Mouse (Mus musculus) cortical plate, adult 2 months (tissue): Measurements from ENCODE around the gene Stxbp3. TPM values are rescaled to one million over a fixed set of nuclear protein-coding genes. Genes with fewer than 3 reads are reported as not detected.

Experiments
- H3K27ac ChIP-seq: fragments of 200-500 bp; 2 replicates; pipeline ENCODE4 v1.5.1; 2012; ENCODE audit warnings: low read length, control low read depth, inconsistent platforms; ENCODE audit not compliant: insufficient read depth
- H3K4me1 ChIP-seq: fragments of 200-500 bp; 2 replicates; pipeline ENCODE4 v1.6.1; 2011; ENCODE audit warnings: low read length; ENCODE audit not compliant: control insufficient read depth, insufficient read depth
- H3K4me3 ChIP-seq: fragments of 200-500 bp; 2 replicates; pipeline ENCODE4 v1.5.1; 2011; ENCODE audit warnings: mild to moderate bottlenecking, low read length, control low read depth; ENCODE audit not compliant: insufficient read depth
- CTCF ChIP-seq: fragments of 200-500 bp; IDR thresholded peaks from 2 replicates; pipeline ENCODE4 v1.5.1; 2011; ENCODE audit warnings: mild to moderate bottlenecking, control low read depth, low read length; ENCODE audit not compliant: insufficient read depth; ENCODE audit errors: extremely low read depth
- POLR2A ChIP-seq: fragments of 200-500 bp; IDR thresholded peaks from 2 replicates; pipeline ENCODE4 v1.6.1; 2011; ENCODE audit warnings: mild to moderate bottlenecking, low read length, control low read depth; ENCODE audit not compliant: insufficient read depth; ENCODE audit errors: extremely low read depth
- polyA plus RNA-seq: library from polyadenylated mRNA; depleted of rRNA; stranded (reverse); fragments of >200 nt; gene quantifications from 2 replicates; pipeline ENCODE4 v1.2.3, GENCODE M21; 2012

The Stxbp3 gene
- polyA plus RNA-seq, 1 experiment = 26.6 TPM

DNA sequence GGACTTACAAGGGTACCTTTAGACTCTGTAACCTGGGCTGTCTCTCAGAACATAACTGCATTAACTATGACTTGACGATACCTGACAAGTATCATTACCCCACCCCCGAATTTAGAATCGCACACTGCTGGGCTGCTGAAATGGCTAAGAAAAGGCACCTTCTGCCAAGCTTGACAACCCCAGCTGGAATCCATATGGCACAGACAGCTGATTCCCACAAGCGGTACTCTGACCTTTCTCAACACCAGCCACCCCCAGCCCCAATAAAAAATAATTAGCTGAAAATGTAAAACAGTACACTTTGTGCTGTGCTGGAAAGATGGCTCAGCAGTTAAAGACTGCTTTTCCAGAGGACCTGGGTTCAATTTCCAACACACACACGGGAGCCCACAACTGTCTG lies 51.0 kb downstream of the Stxbp3 start:
- peaks cover 4% of the 10 kb centered on the region for H3K4me1 ChIP-seq
- TF ChIP-seq CTCF (no peak), POLR2A (no peak)
- H3K27ac ChIP-seq = no peak overlapping the region
- H3K4me3 ChIP-seq = no peak overlapping the region

GRCm38 (mm10) chr3:108788455-108788794 lies 51.9 kb downstream of the Stxbp3 start:
- no peak overlapping the region for H3K27ac ChIP-seq
- TF ChIP-seq POLR2A (no peak), CTCF (no peak)
- H3K4me3 ChIP-seq = no peak overlapping the region

DNA sequence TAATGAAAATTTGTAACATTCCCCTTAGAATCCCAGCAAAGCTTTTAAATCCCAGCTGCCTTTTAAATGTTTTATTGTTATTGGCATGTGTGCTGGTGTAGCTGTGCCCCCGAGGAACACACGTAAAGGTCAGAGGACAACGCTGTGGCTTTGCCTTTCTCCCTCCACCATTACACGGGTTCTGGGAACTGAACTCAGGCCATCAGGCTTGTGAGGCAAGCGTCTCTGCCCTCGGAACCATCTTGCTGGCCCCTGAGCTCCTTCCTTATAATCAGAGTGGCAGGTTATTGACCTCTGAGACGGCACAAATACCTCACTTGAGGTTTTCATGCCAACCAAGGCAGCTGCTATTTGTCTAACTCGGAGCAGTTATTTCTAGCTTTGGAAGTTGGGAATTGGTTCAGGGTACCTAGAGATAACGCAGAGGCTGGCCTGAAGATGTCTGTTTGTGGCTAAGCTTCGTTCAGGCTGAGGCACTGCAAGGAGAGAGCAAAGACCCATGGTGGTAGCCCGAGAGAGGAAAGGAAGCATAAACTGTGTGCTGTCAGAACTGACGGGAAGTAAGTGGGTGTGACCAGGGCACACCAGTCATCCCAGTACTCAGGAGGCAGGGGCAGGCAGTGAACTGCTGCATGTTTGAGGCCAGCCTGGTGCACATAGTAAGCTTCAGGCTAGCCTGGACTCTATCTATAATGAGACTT lies 52.4 kb downstream of the Stxbp3 start:
- TF ChIP-seq POLR2A (no peak), CTCF (no peak)

More at GRCm38 (mm10) chr3:108788455-108788794, 51.9 kb downstream of the Stxbp3 start:
- H3K4me1 ChIP-seq = peaks cover 4% of the 10 kb centered on the region

DNA sequence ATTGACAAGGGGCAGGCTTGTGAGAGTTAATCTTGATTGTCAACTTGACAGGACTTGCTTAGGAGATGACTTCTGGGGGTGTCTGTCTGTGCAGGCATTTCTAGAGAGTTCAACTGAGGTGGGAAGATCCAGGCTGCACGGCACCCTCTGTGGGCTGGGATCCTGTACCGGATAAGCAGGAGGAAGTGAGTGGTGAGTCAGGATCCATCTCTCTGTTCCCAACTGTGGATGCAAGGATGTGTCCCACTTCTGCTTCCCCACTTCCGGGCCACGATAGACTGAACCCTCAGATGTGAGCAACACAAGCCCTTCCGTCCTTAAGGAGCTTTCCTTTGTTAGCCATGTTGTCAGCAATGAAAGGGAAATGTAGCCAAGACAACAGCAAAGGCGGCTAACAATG lies 53.8 kb downstream of the Stxbp3 start:
- no peak overlapping the region for H3K4me3 ChIP-seq
- H3K4me1 ChIP-seq = peaks cover under 1% of the 10 kb centered on the region; the same call in 1 of the 2 replicates
- TF ChIP-seq POLR2A = no peak
- no peak for TF ChIP-seq CTCF
- H3K27ac ChIP-seq = no peak overlapping the region

More for the DNA sequence above, 52.4 kb downstream of the Stxbp3 start:
- Histone ChIP-seq H3K27ac (no peak overlapping the region), H3K4me3 (no peak overlapping the region), H3K4me1 (peaks cover 4% of the 10 kb centered on the region)

- no peak overlapping the region for H3K27ac ChIP-seq
- no peak overlapping the region for H3K4me3 ChIP-seq
- H3K4me1 ChIP-seq = peaks cover 5% of the 10 kb centered on the region; the same call in 1 of the 2 replicates
- TF ChIP-seq CTCF (no peak), POLR2A (no peak)
Observed at GRCm38 (mm10) chr3:108782364-108782895, 57.9 kb downstream of the Stxbp3 start.

GRCm38 (mm10) chr3:108781884-108782270 lies 58.4 kb downstream of the Stxbp3 start:
- Histone ChIP-seq H3K4me3 (no peak overlapping the region), H3K27ac (no peak overlapping the region), H3K4me1 (peaks cover 5% of the 10 kb centered on the region; the same call in 1 of the 2 replicates)
- TF ChIP-seq POLR2A = no peak
- TF ChIP-seq CTCF = no peak

DNA sequence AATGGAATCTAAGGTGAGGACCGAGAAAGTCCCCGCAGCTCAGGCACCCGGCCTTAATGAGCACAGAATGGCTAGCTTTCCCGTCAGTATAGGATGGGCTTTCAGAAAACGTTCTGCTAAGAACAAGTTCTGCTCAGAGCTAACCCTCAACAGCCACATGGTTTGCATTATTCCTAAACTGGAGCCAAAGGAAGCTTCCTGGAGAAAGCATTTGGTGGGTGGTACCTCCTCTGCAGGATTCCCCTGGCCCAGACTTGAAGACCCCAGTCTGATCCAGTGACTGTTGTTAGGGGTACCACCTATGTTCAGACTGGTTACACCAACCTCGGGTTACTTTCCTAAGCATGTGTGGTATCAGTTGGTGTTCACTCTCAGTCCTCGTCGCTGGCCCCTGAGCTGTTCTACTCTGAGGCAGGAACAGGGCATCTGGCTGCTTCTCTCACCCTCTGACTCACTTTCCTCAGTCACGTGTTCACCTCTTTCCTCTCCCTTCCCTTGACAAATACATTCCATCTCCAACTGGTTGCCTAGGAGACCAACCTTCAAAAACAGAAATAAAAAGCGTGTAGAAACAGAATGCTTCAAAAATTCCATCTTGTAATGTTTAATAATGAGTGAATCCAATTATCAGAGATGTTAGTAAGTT lies 59.0 kb downstream of the Stxbp3 start:
- Histone ChIP-seq H3K27ac (no peak overlapping the region), H3K4me3 (no peak overlapping the region), H3K4me1 (peaks cover 5% of the 10 kb centered on the region; the same call in 1 of the 2 replicates)
- TF ChIP-seq CTCF (no peak), POLR2A (no peak)

DNA sequence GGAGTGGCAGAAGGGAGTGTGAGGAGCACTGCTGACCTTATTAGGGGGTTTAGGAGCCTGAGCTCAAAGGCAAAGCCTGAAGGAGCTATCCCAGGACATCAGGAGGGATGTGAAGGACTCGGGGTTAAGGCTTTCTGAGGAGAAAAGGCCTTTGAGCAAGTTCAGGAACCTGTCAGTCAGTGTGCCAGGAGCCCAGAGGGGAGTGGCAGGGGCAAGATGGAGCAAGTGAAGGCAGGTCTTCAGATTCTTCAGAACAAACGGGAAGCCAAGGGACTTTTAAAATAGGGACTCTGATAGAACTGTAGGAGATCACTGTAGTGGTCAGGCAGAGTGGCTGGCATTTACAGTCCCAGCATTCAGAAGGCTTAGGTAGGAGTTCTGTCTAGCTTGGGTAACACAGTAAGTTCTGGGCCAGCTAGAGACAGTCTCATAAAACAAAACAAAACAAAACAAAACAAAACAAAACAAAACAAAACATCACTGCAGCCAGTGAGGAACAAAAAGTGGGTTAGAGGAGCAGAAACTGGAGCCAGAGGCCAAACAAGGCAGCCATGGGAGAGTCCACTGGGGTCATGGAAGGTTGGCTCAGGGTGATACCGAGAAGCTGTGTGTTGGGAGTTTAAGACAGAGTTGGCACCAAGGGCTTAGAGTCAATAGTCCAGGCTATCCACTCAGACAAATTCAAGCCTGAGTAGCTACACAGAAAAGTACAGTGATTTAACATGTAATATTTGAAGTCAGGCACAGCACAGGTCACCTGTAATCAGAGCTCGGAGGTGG lies 61.4 kb downstream of the Stxbp3 start:
- H3K4me3 ChIP-seq = no peak overlapping the region
- H3K4me1 ChIP-seq = peaks cover 5% of the 10 kb centered on the region; the same call in 1 of the 2 replicates
- TF ChIP-seq CTCF (no peak), POLR2A (no peak)
- H3K27ac ChIP-seq = no peak overlapping the region

- Histone ChIP-seq H3K27ac (no peak overlapping the region), H3K4me3 (no peak overlapping the region), H3K4me1 (no peaks in the 10 kb centered on the region; the same call in 1 of the 2 replicates)
- TF ChIP-seq POLR2A (no peak), CTCF (peak; percentile 21; the same call in 1 of the 2 replicates)
Observed at GRCm38 (mm10) chr3:108772811-108773210, 67.5 kb downstream of the Stxbp3 start.
